11 mouse cellular contexts compared by ENCODE assay signal in genomic region chr1:35266626-35267025, GRCm38 (mm10).
DNase-seq lines count a peak whose midpoint lies in the region; ATAC-seq and TF ChIP-seq lines count a peak whose summit lies in the region.
"Had no signal": no experiment of that assay in that cellular context is flagged by ENCODE, and none has a peak within 500 bp of the region (broad histone marks: within the 10 kb centered on the region; RNA-seq: fewer than 3 reads in every experiment).

No protein-coding gene starts in this region.

- H3K4me1 ChIP-seq in kidney, adult 2 months (ENCODE audit: control insufficient read depth, insufficient read depth, low read length) = no peaks in the 10 kb centered on the region
- no peaks in the 10 kb centered on the region for H3K4me1 ChIP-seq in kidney, embryonic 15.5 days
- H3K4me1 ChIP-seq in testis, adult 2 months (ENCODE audit: control insufficient read depth, insufficient read depth, low read length) = no peaks in the 10 kb centered on the region

- H3K9ac ChIP-seq in kidney, embryonic 15.5 days = no peak overlapping the region
- H3K9ac ChIP-seq: heart, embryonic 15.5 days had no signal

- no peak; the same call in 1 of the 2 replicates for TF ChIP-seq CTCF in kidney, adult 2 months (conservative IDR thresholded peaks at IDR 0.05; ENCODE audit: insufficient read depth, insufficient read length, low read depth, low read length)
- peak; percentile 17; the same call in 1 of the 2 replicates for TF ChIP-seq CTCF in testis, adult 2 months (IDR thresholded peaks at IDR 0.05; ENCODE audit: control insufficient read depth, insufficient read depth, insufficient replicate concordance, low read depth, low read length)

- TF ChIP-seq POLR2A in kidney, adult 2 months (IDR thresholded peaks at IDR 0.05; ENCODE audit: low read depth, low read length) = no peak
- TF ChIP-seq POLR2A in testis, adult 2 months (IDR thresholded peaks at IDR 0.05; ENCODE audit: control insufficient read depth, low read depth, low read length) = no peak

- no peak overlapping the region for H3K27ac ChIP-seq in kidney, adult 2 months (ENCODE audit: insufficient read depth, low read depth, low read length)
- no peak overlapping the region for H3K27ac ChIP-seq in kidney, embryonic 15.5 days
- H3K27ac ChIP-seq in testis, adult 2 months (ENCODE audit: control insufficient read depth, insufficient read depth, low read depth, low read length) = no peak overlapping the region
- H3K27ac ChIP-seq: heart, embryonic 15.5 days had no signal

- no peaks in the 10 kb centered on the region for H3K36me3 ChIP-seq in kidney, adult 2 months (ENCODE audit: control insufficient read depth, insufficient read depth, low read length)
- H3K36me3 ChIP-seq in kidney, embryonic 15.5 days = no peaks in the 10 kb centered on the region
- H3K36me3 ChIP-seq in testis, adult 2 months (ENCODE audit: control insufficient read depth, insufficient read depth, low read length) = no peaks in the 10 kb centered on the region
- H3K36me3 ChIP-seq: heart, embryonic 15.5 days had no signal

- DNase-seq in adrenal gland, adult 2 months = peak; percentile 6
- no peak for DNase-seq in adrenal gland, postnatal 14 days
- peak; percentile 9 for DNase-seq in kidney, adult 2 months
- DNase-seq in testis, postnatal 14 days (ENCODE audit: low spot score) = no peak
- DNase-seq in urinary bladder, postnatal 4 days (ENCODE audit: low spot score in 2 of 2) = no peak
- no peak for DNase-seq in gastrocnemius, postnatal 14 days
- DNase-seq: adrenal gland, adult 8-10 months had no signal

- ATAC-seq in kidney, embryonic 15.5 days (replicated peaks; ENCODE audit: low FRiP score) = no peak

- WGBS in kidney, adult 2 months = 53% methylated on average over 7 of the region's 7 CpGs
- WGBS in kidney, embryonic 15.5 days = 53% methylated on average over 7 of the region's 7 CpGs

- no peaks in the 10 kb centered on the region for H3K9me3 ChIP-seq in kidney, embryonic 15.5 days (replicated peaks)
- H3K9me3 ChIP-seq: heart, embryonic 15.5 days had no signal

- H3K27me3 ChIP-seq in kidney, adult 2 months (replicated peaks; ENCODE audit: control insufficient read depth, insufficient read depth, low read length) = no peaks in the 10 kb centered on the region
- H3K27me3 ChIP-seq in kidney, embryonic 15.5 days = no peaks in the 10 kb centered on the region
- no peaks in the 10 kb centered on the region for H3K27me3 ChIP-seq in testis, adult 2 months (ENCODE audit: control insufficient read depth, insufficient read depth, low read length)
- H3K27me3 ChIP-seq: heart, embryonic 15.5 days had no signal

- intact Hi-C loops in gastrocnemius, postnatal 14 days (cut with DNase I; ENCODE audit: low total_unique reads) = no loop called here

- no peak overlapping the region for H3K4me2 ChIP-seq in kidney, embryonic 15.5 days
- H3K4me2 ChIP-seq: heart, embryonic 15.5 days had no signal

- H3K4me3 ChIP-seq in kidney, adult 2 months (ENCODE audit: insufficient read depth, low read depth, low read length) = no peak overlapping the region
- no peak overlapping the region for H3K4me3 ChIP-seq in kidney, embryonic 15.5 days (replicated peaks)
- no peak overlapping the region for H3K4me3 ChIP-seq in testis, adult 2 months (ENCODE audit: control insufficient read depth, low read depth, low read length)
- H3K4me3 ChIP-seq: erythroblast, embryonic 14.5 days; heart, embryonic 15.5 days had no signal

Comparison
In these comparisons a context has a peak if more than half of its experiments do, and no peak if none do; other contexts are left out.
1. DNase-seq: peak in adrenal gland, adult 2 months (single experiment) and kidney, adult 2 months (single experiment); none in adrenal gland, postnatal 14 days (single experiment), testis, postnatal 14 days (single experiment), urinary bladder, postnatal 4 days (0 of 2) and gastrocnemius, postnatal 14 days (single experiment).